Mouse (Mus musculus) liver, embryonic 14.5 days (tissue): ENCODE results near the gene Prrt2.

Experiments
- CTCF ChIP-seq: IDR thresholded peaks from 2 replicates; pipeline ENCODE4 v1.5.1; 2016; ENCODE audit warnings: antibody characterized with exemption, low read depth, control low read depth
- EP300 ChIP-seq: IDR thresholded peaks from 2 replicates; pipeline ENCODE4 v1.6.1; 2016; ENCODE audit warnings: antibody characterized with exemption, low read depth

DNA sequence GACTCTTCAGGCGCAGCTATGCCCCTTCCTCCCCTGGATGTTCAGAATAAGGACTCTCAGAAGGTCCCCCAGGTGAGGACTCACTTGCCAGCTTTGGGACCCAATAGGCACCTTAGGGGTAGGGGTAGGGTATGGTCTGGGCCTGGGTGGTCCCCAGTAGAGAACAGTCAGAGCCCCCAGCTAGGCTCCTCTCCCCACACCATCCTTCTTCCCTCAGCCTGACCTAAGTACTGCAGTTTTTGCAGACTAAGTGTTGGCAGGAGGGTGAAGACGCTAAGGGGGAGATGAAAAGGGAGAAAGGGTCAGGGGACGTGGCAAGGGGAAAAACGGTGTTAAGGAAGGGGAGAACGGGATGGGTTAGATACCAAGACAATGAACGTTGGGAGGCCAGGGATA lies 3.1 kb downstream of the Prrt2 start:
- no peak for TF ChIP-seq CTCF
- TF ChIP-seq EP300, result no peak
